ENCODE assay signal across 8 mouse cellular contexts in genomic region chr8:26273415-26273760, GRCm38 (mm10).
A peak's percentile ranks its signal among the peaks of the same experiment; 100 is the strongest.
DNase-seq lines count a peak whose midpoint lies in the region; ATAC-seq and TF ChIP-seq lines count a peak whose summit lies in the region.

No protein-coding gene starts in this region.

- intact Hi-C loops in heart, postnatal 25 days (cut with DNase I) = no loop called here

- no peak overlapping the region for H3K27ac ChIP-seq in heart, embryonic 13.5 days (replicated peaks)
- H3K27ac ChIP-seq in forebrain, embryonic 10.5 days = peak overlapping the region; percentile 56
- no peak overlapping the region for H3K27ac ChIP-seq in hindbrain, embryonic 15.5 days (replicated peaks)
- no peak overlapping the region for H3K27ac ChIP-seq in midbrain, postnatal 0 days (ENCODE audit: low read depth, low read length)

- peak overlapping the region; percentile 58; the same call in 1 of the 2 replicates for H3K9ac ChIP-seq in heart, embryonic 13.5 days
- H3K9ac ChIP-seq in hindbrain, embryonic 15.5 days = no peak overlapping the region
- no peak overlapping the region for H3K9ac ChIP-seq in midbrain, postnatal 0 days (replicated peaks; ENCODE audit: low read length, poor library complexity, severe bottlenecking)

- no peak for ATAC-seq in heart, embryonic 13.5 days (ENCODE audit: extremely low read depth, insufficient number of reproducible peaks, low FRiP score, low TSS enrichment)
- 0 out of 2 replicates have a peak, but pooled peaks have one; percentile 27 for ATAC-seq in hindbrain, embryonic 15.5 days (ENCODE audit: low FRiP score, low read depth)
- peak; percentile 44; the same call in 1 of the 2 replicates for ATAC-seq in midbrain, postnatal 0 days (ENCODE audit: low FRiP score)

- peaks cover 13% of the 10 kb centered on the region for H3K4me1 ChIP-seq in heart, embryonic 13.5 days
- peaks cover 42% of the 10 kb centered on the region for H3K4me1 ChIP-seq in forebrain, embryonic 10.5 days
- H3K4me1 ChIP-seq in hindbrain, embryonic 15.5 days (replicated peaks) = peaks cover 16% of the 10 kb centered on the region
- H3K4me1 ChIP-seq in midbrain, postnatal 0 days (ENCODE audit: insufficient read depth, low read length) = 0 out of 2 replicates have a peak, but pooled peaks cover 3% of the 10 kb centered on the region

- 0% methylated on average over 12 of the region's 12 CpGs for WGBS in heart, embryonic 13.5 days
- WGBS in forebrain, embryonic 10.5 days = under 1% methylated on average over 12 of the region's 12 CpGs
- WGBS in hindbrain, embryonic 15.5 days = 3% methylated on average over 12 of the region's 12 CpGs
- 3% methylated on average over 12 of the region's 12 CpGs for WGBS in midbrain, postnatal 0 days

- no peak for TF ChIP-seq CTCF in midbrain, postnatal 0 days (IDR thresholded peaks at IDR 0.05)

- no peak for DNase-seq in heart, postnatal 25 days (ENCODE audit: low spot score)
- DNase-seq in forebrain, embryonic 10.5 days (ENCODE audit: extremely low spot score, low spot score) = peak; percentile 57
- DNase-seq in midbrain, postnatal 0 days (ENCODE audit: low spot score) = no peak
- no peak for DNase-seq in cerebellum, postnatal 10 days
- DNase-seq in adrenal gland, adult 18-20 months (ENCODE audit: low spot score in 2 of 2) = no peak
- DNase-seq in layer of hippocampus, adult 11-12 months (ENCODE audit: low spot score) = no peak

- H3K9me3 ChIP-seq in heart, embryonic 13.5 days = no peaks in the 10 kb centered on the region
- no peaks in the 10 kb centered on the region for H3K9me3 ChIP-seq in forebrain, embryonic 10.5 days
- no peaks in the 10 kb centered on the region for H3K9me3 ChIP-seq in hindbrain, embryonic 15.5 days
- H3K9me3 ChIP-seq in midbrain, postnatal 0 days (ENCODE audit: low read length) = no peaks in the 10 kb centered on the region

- peak overlapping the region; percentile 34 for H3K4me3 ChIP-seq in heart, embryonic 13.5 days
- peak overlapping the region; percentile 26 for H3K4me3 ChIP-seq in forebrain, embryonic 10.5 days
- no peak overlapping the region for H3K4me3 ChIP-seq in hindbrain, embryonic 15.5 days
- H3K4me3 ChIP-seq in midbrain, postnatal 0 days (ENCODE audit: low read depth, low read length) = no peak overlapping the region

- no peaks in the 10 kb centered on the region for H3K36me3 ChIP-seq in heart, embryonic 13.5 days
- no peaks in the 10 kb centered on the region for H3K36me3 ChIP-seq in forebrain, embryonic 10.5 days (replicated peaks)
- H3K36me3 ChIP-seq in hindbrain, embryonic 15.5 days = no peaks in the 10 kb centered on the region
- H3K36me3 ChIP-seq in midbrain, postnatal 0 days (ENCODE audit: insufficient read depth, low read length) = no peaks in the 10 kb centered on the region

- peak overlapping the region; percentile 62 for H3K4me2 ChIP-seq in heart, embryonic 13.5 days
- peak overlapping the region; percentile 18; the same call in 1 of the 2 replicates for H3K4me2 ChIP-seq in hindbrain, embryonic 15.5 days
- H3K4me2 ChIP-seq in midbrain, postnatal 0 days (ENCODE audit: low read depth, low read length, poor library complexity, severe bottlenecking) = 0 out of 2 replicates have a peak overlapping the region, but pooled peaks have one; percentile 5

- H3K27me3 ChIP-seq in heart, embryonic 13.5 days (replicated peaks) = peaks cover 79% of the 10 kb centered on the region
- H3K27me3 ChIP-seq in forebrain, embryonic 10.5 days (ENCODE audit: poor library complexity, severe bottlenecking) = peaks cover 38% of the 10 kb centered on the region
- peaks cover 27% of the 10 kb centered on the region; the same call in 1 of the 2 replicates for H3K27me3 ChIP-seq in hindbrain, embryonic 15.5 days
- peaks cover 3% of the 10 kb centered on the region; the same call in 1 of the 2 replicates for H3K27me3 ChIP-seq in midbrain, postnatal 0 days (ENCODE audit: insufficient read depth, low read length)

Comparison
In these comparisons a context has a peak if more than half of its experiments do, and no peak if none do; other contexts are left out.
1. H3K4me2 ChIP-seq: peak in every context shown above with its lines; median percentile 62 in heart, embryonic 13.5 days; 18 in hindbrain, embryonic 15.5 days; 5 in midbrain, postnatal 0 days.
2. H3K4me3 ChIP-seq: peak in heart, embryonic 13.5 days (single experiment) and forebrain, embryonic 10.5 days (single experiment); none in hindbrain, embryonic 15.5 days (single experiment) and midbrain, postnatal 0 days (single experiment).